Mouse (Mus musculus): ENCODE measurements around the gene Itih4. TPM values are rescaled to one million over a fixed set of nuclear protein-coding genes. Genes with fewer than 3 reads are reported as not detected.
A peak's percentile ranks its signal among the peaks of the same experiment; 100 is the strongest.

The Itih4 gene
- polyA plus RNA-seq, 1 experiment from 2014 or later = 6.7 TPM

DNA sequence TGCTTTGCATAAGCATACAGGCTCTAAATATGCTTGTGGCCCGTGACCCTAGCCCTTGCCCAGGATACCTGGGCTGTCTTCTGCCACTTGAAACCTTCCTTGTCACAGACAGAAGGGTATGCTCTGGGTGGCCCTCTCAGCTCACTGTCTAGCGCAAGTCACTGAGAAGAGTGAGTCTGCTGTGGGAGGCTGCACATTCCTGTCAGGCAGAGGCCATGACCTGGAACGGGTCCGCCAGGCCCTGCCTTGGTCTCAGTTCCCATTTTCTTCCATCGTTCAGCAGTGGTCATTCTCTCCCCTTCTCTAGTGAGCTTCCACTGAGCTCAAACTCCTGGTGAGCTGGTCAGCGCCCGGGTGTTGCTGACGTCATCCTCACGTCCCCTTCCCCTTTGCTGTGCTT, 10.3 kb upstream of the Itih4 start:
- 0 out of 2 replicates have a peak overlapping the region, but pooled peaks have one; percentile 43 for H3K27ac ChIP-seq (ENCODE audit: low read length)
- H3K4me2 ChIP-seq (replicated peaks; ENCODE audit: low read depth, low read length) = no peak overlapping the region
- no peak overlapping the region for H3K4me3 ChIP-seq (ENCODE audit: low read depth, low read length)
- 0 out of 2 replicates have a peak, but pooled peaks cover 4% of the 10 kb centered on the region for H3K36me3 ChIP-seq (ENCODE audit: insufficient read depth, low read length)
- WGBS = 65% methylated on average over 9 of the region's 9 CpGs
- ATAC-seq (no peak), DNase-seq (ENCODE audit: low spot score) (peak; percentile 49)
- H3K9ac ChIP-seq (replicated peaks; ENCODE audit: low read depth) = no peak overlapping the region
- no peaks in the 10 kb centered on the region for H3K9me3 ChIP-seq (ENCODE audit: low read length)
- TF ChIP-seq EP300 (IDR thresholded peaks at IDR 0.05) (no peak), CTCF (IDR thresholded peaks at IDR 0.05) (no peak)
- no peaks in the 10 kb centered on the region for H3K27me3 ChIP-seq (replicated peaks; ENCODE audit: insufficient read depth, low read length)
- H3K4me1 ChIP-seq (ENCODE audit: insufficient read depth, low read depth, low read length) = peaks cover 13% of the 10 kb centered on the region; the same call in 1 of the 2 replicates

DNA sequence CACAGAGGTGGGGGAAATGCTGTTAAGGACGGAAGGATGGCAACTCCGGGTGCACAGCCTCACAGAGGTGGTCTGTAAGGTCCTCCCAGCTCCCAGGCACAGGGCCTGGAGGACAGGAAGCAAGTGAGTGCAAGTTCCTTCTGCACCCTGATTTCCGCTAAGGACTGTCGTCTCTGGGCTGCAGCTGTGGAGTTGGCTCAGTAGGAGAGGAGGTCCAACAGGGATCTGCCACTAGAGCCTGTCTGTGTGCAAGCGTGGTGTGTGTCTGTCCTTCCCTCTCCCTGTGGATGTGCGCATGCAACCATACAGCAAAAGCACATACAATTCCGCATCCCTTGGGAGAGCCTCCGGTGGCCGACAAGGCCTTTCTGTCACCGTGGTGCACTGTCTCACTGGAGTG, 9.8 kb upstream of the Itih4 start:
- peaks cover 13% of the 10 kb centered on the region; the same call in 1 of the 2 replicates for H3K4me1 ChIP-seq (ENCODE audit: insufficient read depth, low read depth, low read length)
- H3K4me3 ChIP-seq (ENCODE audit: low read depth, low read length) = no peak overlapping the region
- 73% methylated on average over 10 of the region's 10 CpGs for WGBS
- no peaks in the 10 kb centered on the region for H3K9me3 ChIP-seq (ENCODE audit: low read length)
- no peak for DNase-seq (ENCODE audit: low spot score)
- ATAC-seq = no peak
- no peaks in the 10 kb centered on the region for H3K27me3 ChIP-seq (replicated peaks; ENCODE audit: insufficient read depth, low read length)
- H3K27ac ChIP-seq (ENCODE audit: low read length) = 0 out of 2 replicates have a peak overlapping the region, but pooled peaks have one; percentile 43
- H3K36me3 ChIP-seq (ENCODE audit: insufficient read depth, low read length) = 0 out of 2 replicates have a peak, but pooled peaks cover 4% of the 10 kb centered on the region
- H3K9ac ChIP-seq (replicated peaks; ENCODE audit: low read depth) = no peak overlapping the region
- TF ChIP-seq CTCF (IDR thresholded peaks at IDR 0.05) (no peak), EP300 (IDR thresholded peaks at IDR 0.05) (no peak)
- H3K4me2 ChIP-seq (replicated peaks; ENCODE audit: low read depth, low read length) = no peak overlapping the region

DNA sequence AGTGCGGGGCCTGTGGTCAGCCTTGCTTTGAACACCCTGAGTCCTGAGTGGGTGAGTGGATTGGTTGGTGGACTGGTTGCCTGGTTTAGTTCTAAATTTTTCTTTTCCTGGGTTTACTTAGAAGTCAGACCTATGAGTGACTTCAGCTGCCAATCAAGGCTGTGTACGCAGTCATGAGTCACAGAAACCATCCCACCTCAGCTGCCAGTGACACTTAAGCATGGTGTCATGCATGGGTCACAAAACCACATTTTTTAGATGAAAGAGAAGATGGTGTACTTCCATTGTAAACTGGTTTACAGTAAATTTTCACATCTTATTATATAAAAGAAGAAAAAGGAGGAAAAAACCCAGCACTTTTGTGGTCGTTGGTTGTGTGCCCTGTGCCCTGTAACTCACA, 8.4 kb upstream of the Itih4 start:
- no peak for ATAC-seq
- H3K9ac ChIP-seq (replicated peaks; ENCODE audit: low read depth) = no peak overlapping the region
- no peaks in the 10 kb centered on the region for H3K27me3 ChIP-seq (replicated peaks; ENCODE audit: insufficient read depth, low read length)
- no peaks in the 10 kb centered on the region for H3K9me3 ChIP-seq (ENCODE audit: low read length)
- 95% methylated on average over 3 of the region's 3 CpGs for WGBS
- H3K27ac ChIP-seq (ENCODE audit: low read length) = no peak overlapping the region
- no peak overlapping the region for H3K4me3 ChIP-seq (ENCODE audit: low read depth, low read length)
- DNase-seq (ENCODE audit: low spot score) = no peak
- H3K36me3 ChIP-seq (ENCODE audit: insufficient read depth, low read length) = 0 out of 2 replicates have a peak, but pooled peaks cover 4% of the 10 kb centered on the region
- no peak overlapping the region for H3K4me2 ChIP-seq (replicated peaks; ENCODE audit: low read depth, low read length)
- no peak for TF ChIP-seq CTCF (IDR thresholded peaks at IDR 0.05)
- TF ChIP-seq EP300 (IDR thresholded peaks at IDR 0.05) = no peak
- H3K4me1 ChIP-seq (ENCODE audit: insufficient read depth, low read depth, low read length) = peaks cover 13% of the 10 kb centered on the region; the same call in 1 of the 2 replicates

DNA sequence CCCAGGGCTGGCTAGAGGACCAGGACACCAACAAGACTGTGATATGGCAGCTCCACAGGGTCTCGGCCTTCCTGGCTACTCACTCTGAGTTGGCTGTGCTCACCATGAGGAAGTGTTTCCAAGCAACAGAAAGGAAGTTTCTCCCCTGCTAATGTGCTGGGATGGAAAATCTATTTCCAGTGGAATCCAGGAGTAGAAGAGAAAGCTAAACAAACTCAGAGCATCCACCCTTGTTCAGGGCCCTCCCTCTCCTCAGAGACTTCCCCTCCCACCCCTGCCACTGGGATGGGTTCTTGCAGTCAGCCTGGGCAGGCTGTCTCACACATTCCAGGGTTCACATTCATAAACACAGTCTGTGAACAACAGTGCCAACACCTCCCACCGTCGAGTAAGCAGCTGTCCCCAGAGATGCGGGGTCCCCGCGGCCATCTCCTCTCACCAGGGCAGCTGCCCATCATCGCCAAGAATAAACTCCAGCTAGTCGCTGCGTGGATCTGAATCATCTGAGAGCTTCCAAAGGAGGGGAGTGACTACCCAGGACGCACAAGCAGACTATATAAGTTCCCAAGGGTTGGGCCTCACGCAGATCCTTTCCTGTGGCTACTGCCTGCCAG, 7.2 kb upstream of the Itih4 start, which contains the start of gene Mustn1:
TSS of gene Mustn1 (plus strand) at position 243 of the 614 bp plus-strand sequence.
- ATAC-seq = peak; percentile 71
- Histone ChIP-seq H3K27ac (ENCODE audit: low read length) (peak within 1 kb of the TSS; percentile 51), H3K36me3 (ENCODE audit: insufficient read depth, low read length) (no peaks in the 10 kb centered on the region), H3K9ac (replicated peaks; ENCODE audit: low read depth) (no peak within 1 kb of the TSS), H3K4me2 (replicated peaks; ENCODE audit: low read depth, low read length) (0 out of 2 replicates have a peak within 1 kb of the TSS, but pooled peaks have one; percentile 22), H3K4me1 (ENCODE audit: insufficient read depth, low read depth, low read length) (peaks cover 13% of the 10 kb centered on the region; the same call in 1 of the 2 replicates), H3K27me3 (replicated peaks; ENCODE audit: insufficient read depth, low read length) (no peaks in the 10 kb centered on the region), H3K4me3 (ENCODE audit: low read depth, low read length) (no peak within 1 kb of the TSS), H3K9me3 (ENCODE audit: low read length) (no peaks in the 10 kb centered on the region)
- WGBS = 36% methylated on average over 11 of the region's 11 CpGs
- TF ChIP-seq EP300 (IDR thresholded peaks at IDR 0.05) = 0 out of 2 replicates have a peak, but pooled peaks have one; percentile 49
- TF ChIP-seq CTCF (IDR thresholded peaks at IDR 0.05) = no peak; the same call in 1 of the 2 replicates
- peak; percentile 83 for DNase-seq (ENCODE audit: low spot score)

DNA sequence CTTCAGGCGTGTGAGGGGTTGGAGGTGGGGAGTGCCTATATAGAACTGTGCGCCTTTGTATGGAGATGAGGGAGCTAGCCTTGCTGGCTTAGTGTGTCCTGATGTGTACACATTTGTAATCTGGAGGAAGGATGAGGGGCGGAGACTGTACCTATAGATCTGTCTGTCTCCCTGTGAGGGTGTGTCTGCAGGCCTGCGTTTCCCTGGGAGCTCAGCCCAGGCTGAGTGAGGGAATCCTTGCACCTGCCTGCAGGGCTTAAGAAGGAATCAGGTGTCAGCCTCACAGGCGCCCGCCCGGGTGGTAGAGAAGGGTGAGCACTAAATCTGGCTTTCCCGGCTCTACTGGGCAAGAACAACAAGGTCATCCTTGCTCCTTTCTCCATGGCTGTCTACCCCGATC, 6.5 kb upstream of the Itih4 start:
- Histone ChIP-seq H3K9ac (replicated peaks; ENCODE audit: low read depth) (no peak overlapping the region), H3K36me3 (ENCODE audit: insufficient read depth, low read length) (no peaks in the 10 kb centered on the region), H3K4me2 (replicated peaks; ENCODE audit: low read depth, low read length) (0 out of 2 replicates have a peak overlapping the region, but pooled peaks have one; percentile 22), H3K27me3 (replicated peaks; ENCODE audit: insufficient read depth, low read length) (no peaks in the 10 kb centered on the region), H3K4me1 (ENCODE audit: insufficient read depth, low read depth, low read length) (peaks cover 13% of the 10 kb centered on the region; the same call in 1 of the 2 replicates), H3K9me3 (ENCODE audit: low read length) (no peaks in the 10 kb centered on the region), H3K4me3 (ENCODE audit: low read depth, low read length) (no peak overlapping the region), H3K27ac (ENCODE audit: low read length) (peak overlapping the region; percentile 51)
- 51% methylated on average over 9 of the region's 9 CpGs for WGBS
- TF ChIP-seq CTCF (IDR thresholded peaks at IDR 0.05) (no peak), EP300 (IDR thresholded peaks at IDR 0.05) (no peak)
- no peak for DNase-seq (ENCODE audit: low spot score)
- peak; percentile 0; the same call in 1 of the 2 replicates for ATAC-seq

DNA sequence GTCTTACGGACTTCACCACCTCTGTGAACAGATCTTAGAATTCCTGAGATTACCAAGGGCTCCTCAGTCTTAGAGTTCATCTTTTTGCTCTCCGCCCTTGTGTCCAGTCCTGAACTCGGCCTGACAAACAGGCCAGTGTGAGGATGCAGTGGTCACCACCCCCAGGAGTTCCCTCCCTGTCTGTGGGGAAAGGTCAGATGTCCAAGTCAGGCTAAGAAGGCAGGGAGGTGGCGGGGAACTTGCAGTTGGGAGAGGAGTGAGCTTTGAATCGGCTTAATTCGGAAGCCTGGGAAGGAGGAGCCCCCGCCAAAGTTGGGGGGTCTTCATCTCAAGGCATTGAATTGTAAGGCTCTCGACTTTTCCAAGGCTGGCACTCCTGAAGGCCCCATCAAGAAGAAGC, 6.0 kb upstream of the Itih4 start:
- no peak for ATAC-seq
- no peaks in the 10 kb centered on the region for H3K27me3 ChIP-seq (replicated peaks; ENCODE audit: insufficient read depth, low read length)
- peaks cover 13% of the 10 kb centered on the region; the same call in 1 of the 2 replicates for H3K4me1 ChIP-seq (ENCODE audit: insufficient read depth, low read depth, low read length)
- WGBS = 72% methylated on average over 8 of the region's 8 CpGs
- TF ChIP-seq CTCF (IDR thresholded peaks at IDR 0.05) = no peak
- TF ChIP-seq EP300 (IDR thresholded peaks at IDR 0.05) = no peak
- H3K9me3 ChIP-seq (ENCODE audit: low read length) = no peaks in the 10 kb centered on the region
- no peaks in the 10 kb centered on the region for H3K36me3 ChIP-seq (ENCODE audit: insufficient read depth, low read length)
- 0 out of 2 replicates have a peak overlapping the region, but pooled peaks have one; percentile 51 for H3K27ac ChIP-seq (ENCODE audit: low read length)
- 0 out of 2 replicates have a peak overlapping the region, but pooled peaks have one; percentile 8 for H3K4me2 ChIP-seq (replicated peaks; ENCODE audit: low read depth, low read length)
- H3K9ac ChIP-seq (replicated peaks; ENCODE audit: low read depth) = no peak overlapping the region
- no peak overlapping the region for H3K4me3 ChIP-seq (ENCODE audit: low read depth, low read length)
- DNase-seq (ENCODE audit: low spot score) = no peak
